Mouse (Mus musculus) monocyte, adult 5-6 weeks (primary cell): ENCODE measurements around the gene Il31. TPM values are rescaled to one million over a fixed set of nuclear protein-coding genes. Genes with fewer than 3 reads are reported as not detected.
A peak's percentile ranks its signal among the peaks of the same experiment; 100 is the strongest.

Experiments
- ATAC-seq: fragments of 153-309, 156-312 bp; replicated peaks from 2 replicates; pipeline ENCODE4 v1.8.0; 2017; ENCODE audit warnings: mild to moderate bottlenecking; ENCODE audit not compliant: low TSS enrichment, insufficient number of reproducible peaks, severe bottlenecking, poor library complexity, low FRiP score
- total RNA-seq: library from RNA; stranded (forward); fragments of 200-1000, 200-491, 200-594 nt; gene quantifications from 3 replicates; pipeline ENCODE4 v1.2.3, GENCODE M21; 2017

Gene Il31
- total RNA-seq, 1 experiment from 2014 or later = not detected

GRCm38 (mm10) chr5:123489935-123490334 lies 646 bp upstream of the Il31 start:
- ATAC-seq = no peak

- ATAC-seq = no peak
Measured at GRCm38 (mm10) chr5:123487659-123488395, 1.5 kb downstream of the Il31 start.

GRCm38 (mm10) chr5:123473817-123474216 lies 15.5 kb downstream of the Il31 start:
- ATAC-seq = no peak

GRCm38 (mm10) chr5:123470784-123471400 lies 18.4 kb downstream of the Il31 start:
- no peak for ATAC-seq

- ATAC-seq = no peak
Measured at GRCm38 (mm10) chr5:123464638-123465037, 24.7 kb downstream of the Il31 start.

GRCm38 (mm10) chr5:123461420-123461819 lies 27.9 kb downstream of the Il31 start:
- no peak for ATAC-seq

- ATAC-seq = no peak
Measured at GRCm38 (mm10) chr5:123451886-123452285, 37.4 kb downstream of the Il31 start.

- no peak for ATAC-seq
Measured at GRCm38 (mm10) chr5:123444849-123445334, 44.4 kb downstream of the Il31 start.

- no peak for ATAC-seq
Measured at GRCm38 (mm10) chr5:123444069-123444468, 45.2 kb downstream of the Il31 start.

GRCm38 (mm10) chr5:123442283-123442682 lies 47.0 kb downstream of the Il31 start:
- ATAC-seq = no peak

- ATAC-seq = no peak
Measured at GRCm38 (mm10) chr5:123440664-123441063, 48.6 kb downstream of the Il31 start.

- no peak for ATAC-seq
Measured at GRCm38 (mm10) chr5:123439941-123440340, 49.3 kb downstream of the Il31 start.

- ATAC-seq = no peak
Measured at GRCm38 (mm10) chr5:123439312-123439711, 50.0 kb downstream of the Il31 start.

- no peak for ATAC-seq
Measured at GRCm38 (mm10) chr5:123438381-123438780, 50.9 kb downstream of the Il31 start.

GRCm38 (mm10) chr5:123436780-123437175 lies 52.5 kb downstream of the Il31 start:
- peak; percentile 55 for ATAC-seq

GRCm38 (mm10) chr5:123436071-123436779 lies 53.1 kb downstream of the Il31 start:
- no peak for ATAC-seq

GRCm38 (mm10) chr5:123432305-123432874 lies 56.9 kb downstream of the Il31 start:
- no peak for ATAC-seq

GRCm38 (mm10) chr5:123431524-123432304 lies 57.6 kb downstream of the Il31 start:
- no peak for ATAC-seq
